Mouse (Mus musculus) heart, embryonic 14.5 days (tissue): ENCODE results near the gene Dkk2. TPM values are rescaled to one million over a fixed set of nuclear protein-coding genes. Genes with fewer than 3 reads are reported as not detected.

Source experiments
- ATAC-seq: fragments of 200-750 bp; cut with Nextera tagmentation; 2 replicates; pipeline ENCODE4 v1.8.0; 2017; ENCODE audit warnings: low read depth, moderate TSS enrichment; ENCODE audit not compliant: insufficient number of reproducible peaks, insufficient read depth, low FRiP score
- H3K27ac ChIP-seq, 2 experiments: fragments of 200-500 bp in 1 of 2; fragments of 300-500 bp in 1 of 2; sonication (generic) in 1 of 2; replicated peaks in 1 of 2; 2 replicates each; pipeline ENCODE4 v1.5.1; 2012 to 2014; ENCODE audit warnings: low read depth in 2 of 2, low read length in 2 of 2, control low read depth in 1 of 2, mild to moderate bottlenecking in 1 of 2, mixed read lengths in 1 of 2; ENCODE audit not compliant: control insufficient read depth in 1 of 2, insufficient read depth in 1 of 2
- H3K27me3 ChIP-seq: fragments of 300-500 bp; sonication (generic); 2 replicates; pipeline ENCODE4 v1.6.1; 2014; ENCODE audit warnings: mild to moderate bottlenecking, low read length, control low read depth; ENCODE audit not compliant: control insufficient read depth, insufficient read depth
- H3K36me3 ChIP-seq: fragments of 300-500 bp; sonication (generic); 2 replicates; pipeline ENCODE4 v1.6.1; 2014; ENCODE audit warnings: mild to moderate bottlenecking, control low read depth, low read length, mixed read lengths; ENCODE audit not compliant: control insufficient read depth, insufficient read depth
- H3K4me1 ChIP-seq, 2 experiments: fragments of 200-500 bp in 1 of 2; fragments of 300-500 bp in 1 of 2; sonication (generic) in 1 of 2; 2 replicates each; pipeline ENCODE4 v1.6.1; 2012 to 2014; ENCODE audit warnings: low read length in 2 of 2, control low read depth in 1 of 2, mixed read lengths in 1 of 2; ENCODE audit not compliant: control insufficient read depth in 2 of 2, insufficient read depth in 2 of 2
- H3K4me2 ChIP-seq: fragments of 300-500 bp; sonication (generic); 2 replicates; pipeline ENCODE4 v1.6.1; 2014; ENCODE audit warnings: mild to moderate bottlenecking, low read length
- H3K4me3 ChIP-seq, 2 experiments: fragments of 200-500 bp in 1 of 2; fragments of 300-500 bp in 1 of 2; sonication (generic) in 1 of 2; 2 replicates each; pipeline ENCODE4 v1.5.1; 2012 to 2014; ENCODE audit warnings: low read length in 2 of 2, mild to moderate bottlenecking in 2 of 2, control low read depth in 1 of 2, low read depth in 1 of 2, moderate library complexity in 1 of 2; ENCODE audit not compliant: control insufficient read depth in 1 of 2, insufficient read depth in 1 of 2
- H3K9ac ChIP-seq: fragments of 300-500 bp; sonication (generic); 2 replicates; pipeline ENCODE4 v1.6.1; 2014; ENCODE audit warnings: mild to moderate bottlenecking, low read length
- H3K9me3 ChIP-seq: fragments of 300-500 bp; sonication (generic); 2 replicates; pipeline ENCODE4 v1.6.1; 2016; ENCODE audit warnings: low read length, control low read depth; ENCODE audit not compliant: control insufficient read depth
- WGBS: fragments of 180-500 bp; shearing (Covaris S2); extraction: QIAGEN DNeasy Blood & Tissue Kit; methylation state at CpG from one replicate; pipeline ENCODE4 v1.1.7; 2014; 5-methylcytosine and 5-hydroxymethylcytosine counted together
- polyA plus RNA-seq: library from polyadenylated mRNA; unstranded; fragments of >200 nt; fragmentation: Nextera tagmentation; extraction: Ambion mirVana; gene quantifications from 2 replicates; pipeline ENCODE4 v1.2.1, GENCODE M21; 2014

The Dkk2 gene
- polyA plus RNA-seq, 1 experiment from 2014 or later = 1.2 TPM

DNA sequence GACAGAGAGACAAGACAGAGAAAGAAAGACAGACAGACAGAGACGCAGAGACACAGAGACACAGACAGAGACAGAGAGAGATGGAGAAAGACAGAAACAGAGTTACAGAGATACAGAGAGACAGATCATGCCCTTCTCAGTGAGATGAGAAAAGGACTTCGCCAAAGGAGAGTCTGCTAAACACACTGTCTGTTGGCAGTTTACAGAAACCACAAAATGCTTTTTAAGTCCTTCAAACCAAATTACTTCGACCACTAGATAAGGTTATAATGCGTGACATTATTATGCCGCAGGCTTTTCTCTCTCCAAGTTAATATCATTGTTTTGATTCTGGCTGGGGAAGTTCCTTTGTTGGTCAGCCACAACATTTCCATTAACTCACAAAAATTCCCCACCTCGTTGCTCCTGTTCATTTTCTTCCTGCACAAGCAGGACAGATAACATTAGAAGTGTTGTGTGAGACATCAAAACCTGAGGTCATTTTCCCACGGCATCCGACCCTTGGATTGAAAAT, 40.2 kb downstream of the Dkk2 start:
- Histone ChIP-seq H3K27ac (no peak overlapping the region), H3K4me2 (no peak overlapping the region), H3K9ac (no peak overlapping the region), H3K4me3 (no peak overlapping the region), H3K9me3 (no peaks in the 10 kb centered on the region), H3K36me3 (no peaks in the 10 kb centered on the region), H3K4me1 (no peaks in the 10 kb centered on the region), H3K27me3 (no peaks in the 10 kb centered on the region)
- no peak for ATAC-seq
- WGBS = 59% methylated on average over 8 of the region's 8 CpGs

- H3K27ac ChIP-seq = no peak overlapping the region
- no peak overlapping the region for H3K9ac ChIP-seq
- H3K4me3 ChIP-seq = no peak overlapping the region
- H3K4me1 ChIP-seq = no peaks in the 10 kb centered on the region
- H3K9me3 ChIP-seq = no peaks in the 10 kb centered on the region
- no peaks in the 10 kb centered on the region for H3K36me3 ChIP-seq
- no peak for ATAC-seq
- 89% methylated on average over 1 of the region's 1 CpGs for WGBS
- no peak overlapping the region for H3K4me2 ChIP-seq
- H3K27me3 ChIP-seq = no peaks in the 10 kb centered on the region
Observed at GRCm38 (mm10) chr3:132129730-132130274, 44.7 kb downstream of the Dkk2 start.

DNA sequence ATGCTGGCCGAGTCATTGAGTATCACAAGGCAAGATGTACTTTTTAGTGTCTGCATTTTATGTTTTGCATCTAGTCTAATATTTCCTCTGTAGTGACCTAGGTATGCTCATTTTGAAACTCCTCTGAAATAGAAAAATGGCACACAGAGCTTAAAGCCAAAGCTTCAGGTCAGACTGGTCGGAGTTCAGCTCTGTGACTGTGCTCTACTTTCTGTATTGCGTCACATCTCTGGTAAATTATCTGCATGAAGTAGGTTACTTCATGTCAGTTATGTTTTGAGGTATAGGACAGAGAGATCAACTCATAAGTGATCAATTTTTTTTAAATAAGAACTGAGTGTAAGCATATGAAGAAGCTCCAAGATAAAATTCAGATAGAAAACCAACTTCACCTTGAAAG, 45.7 kb downstream of the Dkk2 start:
- H3K9ac ChIP-seq = no peak overlapping the region
- H3K27me3 ChIP-seq = no peaks in the 10 kb centered on the region
- H3K4me1 ChIP-seq = no peaks in the 10 kb centered on the region
- ATAC-seq = no peak
- H3K4me2 ChIP-seq = no peak overlapping the region
- H3K27ac ChIP-seq = no peak overlapping the region
- H3K4me3 ChIP-seq = no peak overlapping the region
- WGBS = 88% methylated on average over 3 of the region's 3 CpGs
- no peaks in the 10 kb centered on the region for H3K9me3 ChIP-seq
- no peaks in the 10 kb centered on the region for H3K36me3 ChIP-seq

- 74% methylated on average over 4 of the region's 4 CpGs for WGBS
- Histone ChIP-seq H3K27ac (no peak overlapping the region), H3K27me3 (no peaks in the 10 kb centered on the region), H3K9me3 (no peaks in the 10 kb centered on the region), H3K4me1 (no peaks in the 10 kb centered on the region), H3K4me3 (no peak overlapping the region), H3K4me2 (no peak overlapping the region), H3K36me3 (no peaks in the 10 kb centered on the region), H3K9ac (no peak overlapping the region)
- no peak for ATAC-seq
Observed at GRCm38 (mm10) chr3:132131939-132132338, 46.8 kb downstream of the Dkk2 start.

DNA sequence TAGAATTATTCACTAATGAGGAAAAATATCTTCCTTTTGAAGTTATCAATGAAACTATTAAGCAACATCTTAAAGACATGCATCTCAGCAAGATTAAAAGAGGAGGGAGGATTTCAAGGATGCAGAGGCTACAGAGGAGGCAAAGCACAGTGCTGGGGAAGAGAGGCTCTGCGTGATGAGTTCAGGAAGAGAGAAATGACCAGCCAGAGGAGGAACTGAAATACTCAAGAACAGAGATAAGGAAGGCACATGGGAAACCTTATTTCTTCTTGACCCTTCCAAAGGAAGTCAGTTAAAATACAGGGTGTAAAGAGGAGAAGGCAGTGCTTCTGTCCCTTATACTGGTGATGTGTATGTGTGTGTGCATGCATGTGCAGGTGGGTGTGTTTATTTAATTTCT, 49.4 kb downstream of the Dkk2 start:
- no peaks in the 10 kb centered on the region for H3K36me3 ChIP-seq
- no peak overlapping the region for H3K27ac ChIP-seq
- no peak overlapping the region for H3K9ac ChIP-seq
- H3K4me2 ChIP-seq = no peak overlapping the region
- no peak for ATAC-seq
- H3K4me3 ChIP-seq = no peak overlapping the region
- no peaks in the 10 kb centered on the region for H3K27me3 ChIP-seq
- no peaks in the 10 kb centered on the region for H3K4me1 ChIP-seq
- no peaks in the 10 kb centered on the region for H3K9me3 ChIP-seq
- WGBS = 45% methylated on average over 1 of the region's 1 CpGs

GRCm38 (mm10) chr3:132137802-132138378, 52.8 kb downstream of the Dkk2 start:
- Histone ChIP-seq H3K4me3 (no peak overlapping the region), H3K9ac (no peak overlapping the region), H3K27me3 (no peaks in the 10 kb centered on the region), H3K36me3 (no peaks in the 10 kb centered on the region), H3K4me2 (no peak overlapping the region), H3K27ac (no peak overlapping the region), H3K4me1 (no peaks in the 10 kb centered on the region), H3K9me3 (no peaks in the 10 kb centered on the region)
- ATAC-seq = no peak
- WGBS = 73% methylated on average over 11 of the region's 11 CpGs

DNA sequence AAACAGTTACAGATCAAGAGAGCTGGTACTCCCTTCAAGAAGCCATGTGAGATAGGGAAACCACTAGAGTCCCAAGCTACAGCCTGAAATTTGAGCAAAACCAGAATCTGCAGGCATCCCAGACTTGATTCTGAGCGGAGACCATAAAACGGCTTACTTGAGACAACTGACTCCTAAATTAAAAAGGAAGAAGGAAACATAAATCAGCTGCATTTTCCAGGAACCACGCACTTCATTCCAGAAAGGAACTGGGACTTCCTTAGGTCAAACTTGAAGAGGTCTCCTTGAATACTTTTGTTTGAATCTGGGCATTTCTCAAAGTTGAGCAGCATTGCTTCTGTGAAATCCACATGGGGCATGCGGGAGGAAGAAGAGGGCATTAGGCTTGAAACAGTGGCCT, 55.9 kb downstream of the Dkk2 start:
- no peak for ATAC-seq
- no peak overlapping the region for H3K4me2 ChIP-seq
- H3K4me3 ChIP-seq = no peak overlapping the region
- H3K9ac ChIP-seq = no peak overlapping the region
- H3K27me3 ChIP-seq = no peaks in the 10 kb centered on the region
- H3K27ac ChIP-seq = no peak overlapping the region
- 65% methylated on average over 4 of the region's 4 CpGs for WGBS
- H3K9me3 ChIP-seq = no peaks in the 10 kb centered on the region
- H3K36me3 ChIP-seq = no peaks in the 10 kb centered on the region
- no peaks in the 10 kb centered on the region for H3K4me1 ChIP-seq
